Mouse (Mus musculus) forebrain, embryonic 11.5 days (tissue): ENCODE measurements at regions not wholly inside any gene's neighbourhood (a gene's known extent, or its start where the extent isn't known, plus 50 kb on each side); places are given as distances from the start of the nearest gene placed in this dataset.

Experiments
- ATAC-seq: fragments of 200-750 bp; cut with Nextera tagmentation; replicated peaks from 2 replicates; pipeline ENCODE4 v1.8.0; 2017; ENCODE audit warnings: moderate TSS enrichment; ENCODE audit not compliant: low FRiP score
- DNase-seq: peaks from one replicate; pipeline ENCODE4 v3.0.0-alpha.2; 2017; ENCODE audit warnings: low spot score
- H3K27ac ChIP-seq: fragments of 300-500 bp; sonication (generic); 2 replicates; pipeline ENCODE4 v1.5.1; 2014; ENCODE audit warnings: low read depth, low read length
- H3K27me3 ChIP-seq: fragments of 300-500 bp; sonication (generic); 2 replicates; pipeline ENCODE4 v1.6.1; 2014; ENCODE audit warnings: mild to moderate bottlenecking, low read length, mixed read lengths; ENCODE audit not compliant: control insufficient read depth, insufficient read depth
- H3K36me3 ChIP-seq: fragments of 300-500 bp; sonication (generic); 2 replicates; pipeline ENCODE4 v1.6.1; 2014; ENCODE audit warnings: mild to moderate bottlenecking, low read length, moderate library complexity, mixed read lengths; ENCODE audit not compliant: control insufficient read depth, insufficient read depth
- H3K4me1 ChIP-seq: fragments of 300-500 bp; sonication (generic); replicated peaks from 2 replicates; pipeline ENCODE4 v1.6.1; 2014; ENCODE audit warnings: low read length, mixed read lengths; ENCODE audit not compliant: control insufficient read depth, insufficient read depth
- H3K4me2 ChIP-seq: fragments of 300-500 bp; sonication (generic); 2 replicates; pipeline ENCODE4 v1.6.1; 2014; ENCODE audit warnings: low read depth, mild to moderate bottlenecking, low read length, moderate library complexity, mixed read lengths; ENCODE audit not compliant: severe bottlenecking
- H3K4me3 ChIP-seq: fragments of 300-500 bp; sonication (generic); 2 replicates; pipeline ENCODE4 v1.5.1; 2014; ENCODE audit warnings: low read depth, low read length
- H3K9ac ChIP-seq: fragments of 300-500 bp; sonication (generic); 2 replicates; pipeline ENCODE4 v1.6.1; 2014; ENCODE audit warnings: low read length
- H3K9me3 ChIP-seq: fragments of 300-500 bp; sonication (generic); 2 replicates; pipeline ENCODE4 v1.6.1; 2016; ENCODE audit warnings: low read length, mixed read lengths; ENCODE audit not compliant: control insufficient read depth
- WGBS: fragments of 180-500 bp; shearing (Covaris S2); extraction: QIAGEN DNeasy Blood & Tissue Kit; methylation state at CpG from one replicate; pipeline ENCODE4 v1.1.7; 2014; 5-methylcytosine and 5-hydroxymethylcytosine counted together

DNA sequence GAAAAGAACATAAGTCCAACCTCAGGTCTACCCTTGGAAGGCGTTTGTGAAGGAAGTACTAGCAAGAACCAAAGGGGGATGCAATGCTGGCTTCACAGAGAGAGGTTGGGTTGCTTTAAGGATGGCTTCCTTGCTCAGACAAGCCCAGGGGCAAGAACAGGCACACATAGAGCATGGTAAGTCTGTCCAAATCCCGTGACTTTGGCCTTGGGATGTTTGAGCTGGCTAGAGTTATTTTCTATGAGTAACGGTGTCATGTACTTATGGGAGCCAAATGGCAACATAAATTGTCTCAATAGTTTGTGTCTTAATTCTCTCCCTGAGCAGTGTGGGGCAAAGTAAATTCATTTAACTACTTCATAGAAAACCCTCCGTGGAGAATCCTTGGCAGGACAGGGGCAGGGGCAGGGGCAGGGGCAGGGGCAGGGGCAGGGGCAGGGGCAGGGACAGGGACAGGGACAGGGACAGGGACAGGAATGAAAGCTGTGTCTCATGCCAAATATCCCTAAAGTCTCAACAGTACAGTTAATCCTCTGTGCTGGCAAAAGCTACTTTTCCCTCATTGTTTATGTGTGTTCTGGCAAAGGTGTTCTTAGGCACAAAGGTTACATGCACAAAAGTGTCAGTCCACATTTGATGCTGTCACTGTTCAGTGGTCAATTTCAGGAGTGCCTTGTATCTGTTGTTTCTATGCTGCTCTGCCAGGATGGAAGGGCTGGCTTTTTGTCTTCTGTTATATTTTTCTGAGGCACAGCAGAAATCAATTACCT lies 167.7 kb downstream of the Ifng start:
- ATAC-seq, result no peak
- WGBS, result 66% methylated on average over 4 of the region's 4 CpGs
- no peaks in the 10 kb centered on the region for H3K9me3 ChIP-seq

GRCm38 (mm10) chr10:118609157-118609556 lies 168.3 kb downstream of the Ifng start:
- WGBS, result 72% methylated on average over 4 of the region's 4 CpGs

More for the DNA sequence above, 167.7 kb downstream of the Ifng start:
- Histone ChIP-seq H3K4me2 (no peak overlapping the region), H3K27me3 (no peaks in the 10 kb centered on the region), H3K27ac (no peak overlapping the region), H3K4me1 (no peaks in the 10 kb centered on the region), H3K4me3 (no peak overlapping the region), H3K9ac (no peak overlapping the region), H3K36me3 (no peaks in the 10 kb centered on the region)
- no peak for DNase-seq

GRCm38 (mm10) chr10:118610868-118611461 lies 170.1 kb downstream of the Ifng start:
- WGBS, result 94% methylated on average over 7 of the region's 7 CpGs
- Histone ChIP-seq H3K4me1 (no peaks in the 10 kb centered on the region), H3K4me3 (no peak overlapping the region), H3K9ac (no peak overlapping the region), H3K4me2 (no peak overlapping the region), H3K27me3 (no peaks in the 10 kb centered on the region), H3K27ac (no peak overlapping the region), H3K36me3 (no peaks in the 10 kb centered on the region), H3K9me3 (no peaks in the 10 kb centered on the region)
- ATAC-seq, result no peak
- DNase-seq, result no peak

More at GRCm38 (mm10) chr10:118609157-118609556, 168.3 kb downstream of the Ifng start:
- H3K4me3 ChIP-seq, result no peak overlapping the region
- H3K4me2 ChIP-seq, result no peak overlapping the region
- no peaks in the 10 kb centered on the region for H3K36me3 ChIP-seq
- no peaks in the 10 kb centered on the region for H3K9me3 ChIP-seq
- DNase-seq, result no peak
- no peak overlapping the region for H3K9ac ChIP-seq
- no peak for ATAC-seq
- H3K27ac ChIP-seq, result no peak overlapping the region
- no peaks in the 10 kb centered on the region for H3K27me3 ChIP-seq
- H3K4me1 ChIP-seq, result no peaks in the 10 kb centered on the region

DNA sequence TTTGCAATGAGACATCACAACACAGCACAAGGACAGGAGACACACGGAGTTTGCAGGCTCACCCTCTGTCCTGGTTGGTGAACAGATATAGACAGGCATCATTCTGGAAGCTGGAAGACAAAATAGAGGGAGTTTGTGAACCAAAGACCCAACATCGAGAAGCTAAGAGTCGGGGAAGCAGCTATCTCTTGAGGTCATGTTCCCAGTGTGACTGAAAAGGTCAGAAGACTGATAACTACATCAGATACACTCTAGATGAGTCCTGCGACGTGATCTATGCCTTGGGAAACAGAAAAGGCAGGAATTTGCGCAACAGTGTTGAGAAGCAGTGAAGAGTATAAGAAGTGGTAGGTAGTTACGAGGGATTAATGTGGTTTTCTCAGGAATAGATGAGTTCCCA lies 171.2 kb downstream of the Ifng start:
- ATAC-seq (no peak), DNase-seq (no peak)
- Histone ChIP-seq H3K9me3 (no peaks in the 10 kb centered on the region), H3K4me3 (no peak overlapping the region), H3K27ac (no peak overlapping the region), H3K36me3 (no peaks in the 10 kb centered on the region), H3K4me1 (no peaks in the 10 kb centered on the region), H3K4me2 (no peak overlapping the region), H3K27me3 (no peaks in the 10 kb centered on the region), H3K9ac (no peak overlapping the region)
- 87% methylated on average over 7 of the region's 7 CpGs for WGBS

- Histone ChIP-seq H3K9me3 (no peaks in the 10 kb centered on the region), H3K27ac (no peak overlapping the region), H3K36me3 (no peaks in the 10 kb centered on the region), H3K4me3 (no peak overlapping the region), H3K4me1 (no peaks in the 10 kb centered on the region), H3K9ac (no peak overlapping the region), H3K4me2 (no peak overlapping the region), H3K27me3 (no peaks in the 10 kb centered on the region)
- DNase-seq (no peak), ATAC-seq (no peak)
- 91% methylated on average over 14 of the region's 14 CpGs for WGBS
Measured at GRCm38 (mm10) chr10:118613056-118613695, 172.3 kb downstream of the Ifng start.

DNA sequence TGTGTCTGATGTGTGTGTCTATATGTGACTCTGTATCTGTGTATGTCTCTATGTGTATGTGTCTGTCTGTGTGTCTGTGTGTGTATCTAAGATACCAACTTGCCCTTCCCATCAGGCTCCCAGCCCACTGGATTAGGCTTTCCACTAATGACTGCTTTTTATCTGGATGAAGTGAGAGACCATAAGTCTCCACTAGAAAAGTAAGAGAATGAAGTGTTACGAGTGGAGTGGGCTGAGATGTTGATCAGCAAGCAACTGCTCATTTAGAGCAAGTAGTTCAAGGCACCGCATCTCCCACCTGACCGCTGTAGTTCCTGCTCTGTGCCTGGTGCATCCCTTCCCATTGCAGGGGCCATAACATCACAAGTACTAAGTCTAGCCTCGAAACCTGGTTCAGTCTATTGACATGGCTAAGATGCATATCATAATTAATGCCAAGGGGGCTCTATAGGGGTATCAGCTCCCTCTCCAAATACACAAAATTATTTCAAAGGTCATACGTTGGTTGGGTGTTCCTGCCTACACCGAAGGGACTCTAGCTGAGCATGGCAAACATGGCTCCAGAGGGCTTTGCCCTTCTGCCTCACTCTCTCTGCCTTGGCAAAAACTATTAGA lies 173.5 kb downstream of the Ifng start:
- Histone ChIP-seq H3K36me3 (no peaks in the 10 kb centered on the region), H3K4me2 (no peak overlapping the region), H3K9ac (no peak overlapping the region), H3K9me3 (no peaks in the 10 kb centered on the region), H3K27me3 (no peaks in the 10 kb centered on the region), H3K4me3 (no peak overlapping the region), H3K4me1 (no peaks in the 10 kb centered on the region), H3K27ac (no peak overlapping the region)
- 87% methylated on average over 6 of the region's 6 CpGs for WGBS
- ATAC-seq (no peak), DNase-seq (no peak)

DNA sequence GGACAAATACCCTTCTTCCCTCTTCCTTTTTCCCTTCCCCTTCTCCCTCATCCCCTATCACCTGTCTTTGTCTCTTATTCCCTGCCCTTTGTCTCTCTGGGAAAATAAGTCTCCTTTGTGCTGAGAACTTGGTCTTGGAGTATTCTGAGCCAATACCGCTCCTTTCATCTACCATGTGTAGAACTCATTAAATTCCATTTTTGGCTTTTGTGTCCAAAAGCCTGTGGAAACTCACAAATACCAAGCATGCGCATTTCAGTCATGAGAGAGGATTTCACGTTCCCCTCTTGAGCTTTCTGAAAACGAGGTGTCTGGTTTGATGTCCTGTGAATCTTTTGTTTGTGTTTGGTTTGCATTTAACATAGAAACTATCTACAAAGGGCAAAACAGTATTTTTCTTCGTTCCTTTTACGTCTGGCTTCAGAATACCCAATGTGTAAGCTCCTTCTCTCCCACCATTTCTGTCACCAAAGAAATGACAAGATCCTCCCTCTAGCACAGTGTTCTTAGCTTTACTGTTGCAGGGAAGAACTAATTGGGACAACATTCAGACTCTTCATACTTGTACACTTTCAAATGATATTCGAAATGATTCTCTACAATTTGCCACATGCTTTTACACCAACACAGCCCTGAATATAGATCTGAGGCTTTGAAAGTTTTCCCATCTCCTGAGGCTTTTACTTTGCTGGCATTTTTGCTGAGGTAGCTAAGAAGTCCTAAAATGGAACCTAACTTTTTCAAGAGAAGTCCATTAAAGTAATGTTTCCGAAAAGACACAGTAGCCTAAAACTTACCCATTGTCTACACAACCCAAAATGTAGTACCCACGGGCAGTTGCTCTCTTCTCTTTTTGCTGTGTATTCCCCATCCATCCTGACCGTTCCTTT lies 174.5 kb downstream of the Ifng start:
- Histone ChIP-seq H3K4me2 (no peak overlapping the region), H3K27me3 (no peaks in the 10 kb centered on the region), H3K9ac (no peak overlapping the region), H3K4me3 (no peak overlapping the region), H3K9me3 (no peaks in the 10 kb centered on the region), H3K4me1 (no peaks in the 10 kb centered on the region), H3K27ac (no peak overlapping the region), H3K36me3 (no peaks in the 10 kb centered on the region)
- no peak for DNase-seq
- 86% methylated on average over 10 of the region's 10 CpGs for WGBS
- ATAC-seq, result no peak

DNA sequence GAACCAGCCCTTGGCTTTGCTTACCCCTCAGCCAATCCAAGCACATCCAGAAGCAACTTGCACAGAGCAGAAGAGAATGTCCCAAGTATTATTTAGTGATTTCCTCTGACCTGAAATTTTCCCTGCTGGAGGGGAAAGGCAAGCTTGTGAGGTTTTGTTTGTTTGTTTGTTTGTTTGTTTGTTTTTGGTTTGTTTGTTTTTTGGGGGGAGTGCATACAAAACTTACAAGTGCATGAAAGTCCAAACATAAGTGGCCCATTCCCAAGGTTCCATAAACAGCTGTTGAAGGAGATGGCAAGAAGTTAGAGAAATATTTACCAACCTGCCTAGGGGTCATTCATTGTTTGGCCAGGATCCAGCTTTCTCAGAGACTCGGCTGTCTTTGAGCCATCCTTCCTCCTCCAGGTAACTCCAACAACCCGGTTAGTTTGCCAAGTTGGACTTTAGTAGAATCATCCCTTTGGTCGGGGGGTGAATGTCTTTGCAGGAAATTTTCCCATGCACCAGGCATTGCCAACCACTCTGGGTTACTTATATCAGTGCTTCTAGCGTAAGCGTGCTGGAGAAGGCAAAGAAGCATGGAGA lies 175.3 kb downstream of the Ifng start:
- Histone ChIP-seq H3K27me3 (no peaks in the 10 kb centered on the region), H3K9ac (no peak overlapping the region), H3K4me3 (no peak overlapping the region), H3K9me3 (no peaks in the 10 kb centered on the region), H3K36me3 (no peaks in the 10 kb centered on the region), H3K4me2 (no peak overlapping the region), H3K4me1 (no peaks in the 10 kb centered on the region), H3K27ac (no peak overlapping the region)
- DNase-seq, result no peak
- WGBS, result 95% methylated on average over 5 of the region's 5 CpGs
- ATAC-seq, result no peak
